Mouse (Mus musculus) brain, embryonic 14.5 days (tissue): ENCODE measurements around the gene Calhm4.

ENCODE experiments used
- CTCF ChIP-seq: fragments of 200-500 bp; IDR thresholded peaks from 2 replicates; pipeline ENCODE4 v1.5.1; 2012; ENCODE audit warnings: inconsistent platforms, mild to moderate bottlenecking, moderate library complexity, borderline replicate concordance; ENCODE audit not compliant: insufficient read depth, insufficient read length; ENCODE audit errors: extremely low read depth
- POLR2A ChIP-seq: fragments of 200-500 bp; IDR thresholded peaks from 2 replicates; pipeline ENCODE4 v1.6.1; 2012; ENCODE audit warnings: mild to moderate bottlenecking, inconsistent platforms, borderline replicate concordance; ENCODE audit not compliant: poor library complexity, insufficient read depth, insufficient read length, severe bottlenecking; ENCODE audit errors: extremely low read depth

- TF ChIP-seq POLR2A (no peak), CTCF (peak; percentile 59; the same call in 1 of the 2 replicates)
Measured at GRCm38 (mm10) chr10:34036587-34036986, 7.5 kb downstream of the Calhm4 start.
